Mouse (Mus musculus): ENCODE data around the gene Kti12. TPM values are rescaled to one million over a fixed set of nuclear protein-coding genes. Genes with fewer than 3 reads are reported as not detected.

Kti12 gene
- polyA plus RNA-seq, 1 experiment from 2014 or later, result 27.6 TPM

- DNase-seq, result peak; percentile 58
- Histone ChIP-seq H3K9me3 (ENCODE audit: control insufficient read depth, low read length) (no peaks in the 10 kb centered on the region), H3K4me2 (ENCODE audit: low read length) (no peak overlapping the region), H3K9ac (replicated peaks; ENCODE audit: low read length) (no peak overlapping the region), H3K4me1 (ENCODE audit: control insufficient read depth, insufficient read depth, low read length) (no peaks in the 10 kb centered on the region), H3K27me3 (ENCODE audit: control insufficient read depth, insufficient read depth, low read length) (no peaks in the 10 kb centered on the region), H3K27ac (replicated peaks; ENCODE audit: low read depth, low read length) (peak overlapping the region; percentile 21; the same call in 1 of the 2 replicates), H3K4me3 (replicated peaks; ENCODE audit: low read depth, low read length) (no peak overlapping the region), H3K36me3 (ENCODE audit: control insufficient read depth, insufficient read depth, low read length) (no peaks in the 10 kb centered on the region)
- no peak for ATAC-seq (ENCODE audit: low FRiP score, low TSS enrichment)
- 50% methylated on average over 13 of the region's 13 CpGs for WGBS
Observed at GRCm38 (mm10) chr4:108883815-108884214, 36.2 kb downstream of the Kti12 start.

- Histone ChIP-seq H3K4me3 (replicated peaks; ENCODE audit: low read depth, low read length) (no peak overlapping the region), H3K27me3 (ENCODE audit: control insufficient read depth, insufficient read depth, low read length) (no peaks in the 10 kb centered on the region), H3K9me3 (ENCODE audit: control insufficient read depth, low read length) (no peaks in the 10 kb centered on the region), H3K4me1 (ENCODE audit: control insufficient read depth, insufficient read depth, low read length) (no peaks in the 10 kb centered on the region), H3K4me2 (ENCODE audit: low read length) (no peak overlapping the region), H3K27ac (replicated peaks; ENCODE audit: low read depth, low read length) (no peak overlapping the region), H3K36me3 (ENCODE audit: control insufficient read depth, insufficient read depth, low read length) (no peaks in the 10 kb centered on the region), H3K9ac (replicated peaks; ENCODE audit: low read length) (no peak overlapping the region)
- ATAC-seq (ENCODE audit: low FRiP score, low TSS enrichment) (no peak), DNase-seq (no peak)
- WGBS, result 92% methylated on average over 4 of the region's 4 CpGs
Observed at GRCm38 (mm10) chr4:108887456-108887855, 39.9 kb downstream of the Kti12 start.

- no peak overlapping the region for H3K9ac ChIP-seq (replicated peaks; ENCODE audit: low read length)
- H3K9me3 ChIP-seq (ENCODE audit: control insufficient read depth, low read length), result no peaks in the 10 kb centered on the region
- H3K4me3 ChIP-seq (replicated peaks; ENCODE audit: low read depth, low read length), result no peak overlapping the region
- H3K4me2 ChIP-seq (ENCODE audit: low read length), result no peak overlapping the region
- ATAC-seq (ENCODE audit: low FRiP score, low TSS enrichment), result no peak
- no peak overlapping the region for H3K27ac ChIP-seq (replicated peaks; ENCODE audit: low read depth, low read length)
- 87% methylated on average over 6 of the region's 6 CpGs for WGBS
- no peaks in the 10 kb centered on the region for H3K27me3 ChIP-seq (ENCODE audit: control insufficient read depth, insufficient read depth, low read length)
- H3K36me3 ChIP-seq (ENCODE audit: control insufficient read depth, insufficient read depth, low read length), result no peaks in the 10 kb centered on the region
- no peaks in the 10 kb centered on the region for H3K4me1 ChIP-seq (ENCODE audit: control insufficient read depth, insufficient read depth, low read length)
- no peak for DNase-seq
Observed at GRCm38 (mm10) chr4:108890876-108891275, 43.3 kb downstream of the Kti12 start.

Other genes starting within 250 kb of the Kti12 start
- gene Cc2d1b, start 227.8 kb upstream of the Kti12 start, polyA plus RNA-seq (2014; fragmentation: Nextera tagmentation; extraction: Ambion mirVana), result 21.1 and 25.3 TPM in 2 replicates
- gene 3110021N24Rik, start 128.1 kb upstream of the Kti12 start, polyA plus RNA-seq (2014; fragmentation: Nextera tagmentation; extraction: Ambion mirVana), result 1.1 and 4.0 TPM in 2 replicates
- 7.9 and 13.6 TPM in 2 replicates for gene Zfyve9, start 67.0 kb upstream of the Kti12 start, polyA plus RNA-seq (2014; fragmentation: Nextera tagmentation; extraction: Ambion mirVana)
- gene Btf3l4, start 14.2 kb upstream of the Kti12 start, polyA plus RNA-seq (2014; fragmentation: Nextera tagmentation; extraction: Ambion mirVana), result 243 and 255 TPM in 2 replicates
- gene Txndc12, start 13.2 kb upstream of the Kti12 start, polyA plus RNA-seq (2014; fragmentation: Nextera tagmentation; extraction: Ambion mirVana), result 72.8 and 79.0 TPM in 2 replicates
- gene A730015C16Rik, start 834 bp downstream of the Kti12 start, polyA plus RNA-seq (2014; fragmentation: Nextera tagmentation; extraction: Ambion mirVana), result 1.8 and 2.2 TPM in 2 replicates
- 110 and 140 TPM in 2 replicates for gene Rab3b, start 31.3 kb downstream of the Kti12 start, polyA plus RNA-seq (2014; fragmentation: Nextera tagmentation; extraction: Ambion mirVana)
- 57.0 and 71.8 TPM in 2 replicates for gene Nrd1, start 152.9 kb downstream of the Kti12 start, polyA plus RNA-seq (2014; fragmentation: Nextera tagmentation; extraction: Ambion mirVana)